Mouse (Mus musculus): ENCODE results near the gene Gtdc1. TPM values are rescaled to one million over a fixed set of nuclear protein-coding genes. Genes with fewer than 3 reads are reported as not detected.

The Gtdc1 gene
- total and polyA plus RNA-seq, 3 experiments: 6.2 to 17.7 (median 16.5) TPM

DNA sequence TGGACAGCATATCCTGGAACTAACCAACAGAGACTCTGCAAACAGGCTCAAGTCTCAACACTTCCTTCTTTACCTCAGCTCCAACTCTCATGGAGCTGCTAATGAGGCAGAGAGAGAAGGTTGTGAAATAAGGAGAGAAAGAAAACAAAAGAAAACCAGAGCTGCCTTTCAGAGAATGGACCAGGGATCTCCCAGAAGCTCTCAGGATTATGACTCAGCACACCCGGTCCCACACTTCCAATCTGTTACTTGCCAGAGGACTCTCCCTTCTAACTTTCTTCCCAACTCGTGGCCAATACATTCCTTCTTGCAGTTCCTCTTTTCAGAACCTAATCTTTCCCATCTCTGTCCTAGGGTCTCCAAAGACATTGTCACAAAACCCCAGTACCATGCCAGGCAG is 288.1 kb downstream of the Gtdc1 start:
- WGBS: 50% methylated on average over 2 of the region's 2 CpGs

DNA sequence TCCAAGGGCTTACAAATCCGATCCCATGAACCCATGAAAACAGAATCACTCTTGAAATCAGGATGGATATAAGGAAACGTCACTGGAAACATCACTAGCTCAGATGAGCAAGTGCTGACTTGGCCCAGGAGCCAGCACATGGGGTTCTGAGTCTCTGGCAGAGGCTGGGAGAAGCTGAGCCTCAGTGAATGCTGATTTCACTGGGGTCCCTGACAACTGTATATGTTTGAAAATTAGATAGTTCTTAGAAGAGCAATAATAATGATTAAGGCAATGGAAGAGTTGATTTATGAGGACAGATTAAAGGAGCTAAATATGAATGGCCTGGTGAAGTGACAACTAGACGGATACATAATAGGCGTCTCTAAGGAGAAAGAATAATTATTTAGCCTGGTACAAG is 289.3 kb downstream of the Gtdc1 start:
- Histone ChIP-seq H3K4me1 (ENCODE audit: control insufficient read depth, insufficient read depth, low read length) (no peaks in the 10 kb centered on the region), H3K9ac (ENCODE audit: low read depth, low read length) (no peak overlapping the region), H3K79me2 (replicated peaks; ENCODE audit: control insufficient read depth, insufficient read depth, low read length) (no peaks in the 10 kb centered on the region), H3K4me3 (no peak overlapping the region), H3K36me3 (ENCODE audit: control insufficient read depth, insufficient read depth, low read length) (no peaks in the 10 kb centered on the region), H3K27ac (no peak overlapping the region), H3K27me3 (ENCODE audit: control insufficient read depth, insufficient read depth, low read length) (no peaks in the 10 kb centered on the region)
- WGBS: 93% methylated on average over 4 of the region's 4 CpGs
- intact Hi-C loops (cut with DNase I): no loop called here
- DNase-seq: no peak
- TF ChIP-seq CTCF (IDR thresholded peaks at IDR 0.05) (no peak), EP300 (IDR thresholded peaks at IDR 0.05; ENCODE audit: insufficient read depth, low read depth, low read length) (no peak), POLR2A (IDR thresholded peaks at IDR 0.05; ENCODE audit: insufficient read depth, low read depth, low read length) (no peak)

More for the DNA sequence above, 288.1 kb downstream of the Gtdc1 start:
- Histone ChIP-seq H3K27ac (no peak overlapping the region), H3K27me3 (ENCODE audit: control insufficient read depth, insufficient read depth, low read length) (no peaks in the 10 kb centered on the region), H3K9ac (ENCODE audit: low read depth, low read length) (no peak overlapping the region), H3K4me3 (no peak overlapping the region), H3K4me1 (ENCODE audit: control insufficient read depth, insufficient read depth, low read length) (no peaks in the 10 kb centered on the region), H3K79me2 (replicated peaks; ENCODE audit: control insufficient read depth, insufficient read depth, low read length) (no peaks in the 10 kb centered on the region), H3K36me3 (ENCODE audit: control insufficient read depth, insufficient read depth, low read length) (no peaks in the 10 kb centered on the region)
- no peak for DNase-seq
- TF ChIP-seq POLR2A (IDR thresholded peaks at IDR 0.05; ENCODE audit: insufficient read depth, low read depth, low read length): no peak
- no peak for TF ChIP-seq CTCF (IDR thresholded peaks at IDR 0.05)
- no peak for TF ChIP-seq EP300 (IDR thresholded peaks at IDR 0.05; ENCODE audit: insufficient read depth, low read depth, low read length)
- intact Hi-C loops (cut with DNase I): no loop called here

DNA sequence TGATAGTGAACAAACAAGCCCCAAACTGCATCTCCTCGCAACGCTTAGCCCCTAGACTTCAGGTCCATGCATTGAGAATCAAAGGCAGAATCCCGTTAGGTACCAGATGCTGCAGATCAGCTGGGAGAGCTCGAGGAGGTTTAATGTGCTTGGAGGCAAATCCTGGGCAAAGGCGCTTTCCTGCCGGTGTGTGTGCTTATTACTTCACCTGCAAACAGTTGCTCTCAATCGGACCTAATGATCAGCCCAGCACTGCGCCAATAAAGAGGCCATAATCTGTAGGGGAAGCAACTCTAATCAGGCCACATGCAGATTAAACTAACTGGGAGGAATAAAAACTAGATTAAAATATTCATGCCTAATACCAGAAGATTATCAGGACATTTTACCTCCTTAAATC is 293.5 kb downstream of the Gtdc1 start:
- no peak for DNase-seq
- TF ChIP-seq CTCF (IDR thresholded peaks at IDR 0.05): no peak
- TF ChIP-seq EP300 (IDR thresholded peaks at IDR 0.05; ENCODE audit: insufficient read depth, low read depth, low read length): no peak
- no peak for TF ChIP-seq POLR2A (IDR thresholded peaks at IDR 0.05; ENCODE audit: insufficient read depth, low read depth, low read length)
- Histone ChIP-seq H3K9ac (ENCODE audit: low read depth, low read length) (no peak overlapping the region), H3K4me1 (ENCODE audit: control insufficient read depth, insufficient read depth, low read length) (no peaks in the 10 kb centered on the region), H3K27me3 (ENCODE audit: control insufficient read depth, insufficient read depth, low read length) (no peaks in the 10 kb centered on the region), H3K4me3 (no peak overlapping the region), H3K79me2 (replicated peaks; ENCODE audit: control insufficient read depth, insufficient read depth, low read length) (no peaks in the 10 kb centered on the region), H3K36me3 (ENCODE audit: control insufficient read depth, insufficient read depth, low read length) (no peaks in the 10 kb centered on the region), H3K27ac (no peak overlapping the region)
- WGBS: 92% methylated on average over 8 of the region's 8 CpGs
- intact Hi-C loops (cut with DNase I): no loop called here

DNA sequence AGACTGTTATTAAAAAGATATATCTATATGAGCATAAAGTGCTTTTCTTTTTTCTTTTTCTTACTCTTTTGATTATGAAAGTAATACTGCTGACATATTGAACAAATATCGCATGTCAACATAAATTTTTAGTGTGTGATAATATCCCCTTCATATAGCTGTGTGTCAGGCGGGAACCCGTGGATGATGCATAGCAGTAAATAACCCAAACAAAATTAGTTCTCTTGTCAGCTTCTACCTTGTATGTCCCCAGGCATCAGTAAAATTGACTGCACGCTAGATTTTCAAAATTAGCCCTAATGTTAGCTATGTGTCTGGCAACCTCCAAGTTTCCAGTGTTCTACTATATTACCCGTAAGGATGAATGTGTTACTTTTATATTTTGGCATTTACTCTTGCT is 294.4 kb downstream of the Gtdc1 start:
- Histone ChIP-seq H3K27me3 (ENCODE audit: control insufficient read depth, insufficient read depth, low read length) (no peaks in the 10 kb centered on the region), H3K79me2 (replicated peaks; ENCODE audit: control insufficient read depth, insufficient read depth, low read length) (no peaks in the 10 kb centered on the region), H3K9ac (ENCODE audit: low read depth, low read length) (no peak overlapping the region), H3K4me1 (ENCODE audit: control insufficient read depth, insufficient read depth, low read length) (no peaks in the 10 kb centered on the region), H3K4me3 (no peak overlapping the region), H3K36me3 (ENCODE audit: control insufficient read depth, insufficient read depth, low read length) (no peaks in the 10 kb centered on the region), H3K27ac (no peak overlapping the region)
- TF ChIP-seq POLR2A (IDR thresholded peaks at IDR 0.05; ENCODE audit: insufficient read depth, low read depth, low read length) (no peak), CTCF (IDR thresholded peaks at IDR 0.05) (no peak), EP300 (IDR thresholded peaks at IDR 0.05; ENCODE audit: insufficient read depth, low read depth, low read length) (no peak)
- DNase-seq: no peak
- 94% methylated on average over 5 of the region's 5 CpGs for WGBS
- intact Hi-C loops (cut with DNase I): no loop called here

DNA sequence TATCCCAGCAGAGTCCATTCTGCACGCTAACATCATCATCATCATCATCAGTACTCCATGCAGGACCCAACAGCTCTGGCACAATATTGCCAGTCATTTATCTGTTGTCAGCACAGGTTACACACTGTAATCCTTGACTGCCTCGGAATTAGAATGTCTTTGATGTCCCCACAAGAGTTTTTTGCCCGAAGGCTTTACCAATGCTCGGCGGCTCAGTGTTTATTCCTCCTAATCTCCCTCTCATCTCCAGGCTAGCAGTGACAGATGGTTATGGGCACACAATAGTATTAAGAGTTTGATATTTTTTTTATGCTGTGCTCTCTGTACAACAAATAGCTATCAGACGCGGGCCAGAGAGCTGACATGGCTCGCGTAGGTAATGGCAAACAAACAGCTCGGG is 294.9 kb downstream of the Gtdc1 start:
- TF ChIP-seq EP300 (IDR thresholded peaks at IDR 0.05; ENCODE audit: insufficient read depth, low read depth, low read length) (no peak), POLR2A (IDR thresholded peaks at IDR 0.05; ENCODE audit: insufficient read depth, low read depth, low read length) (no peak), CTCF (IDR thresholded peaks at IDR 0.05) (no peak)
- intact Hi-C loops (cut with DNase I): no loop called here
- no peak overlapping the region for H3K4me3 ChIP-seq
- WGBS: 90% methylated on average over 10 of the region's 10 CpGs
- no peak overlapping the region for H3K9ac ChIP-seq (ENCODE audit: low read depth, low read length)
- H3K27me3 ChIP-seq (ENCODE audit: control insufficient read depth, insufficient read depth, low read length): no peaks in the 10 kb centered on the region
- no peaks in the 10 kb centered on the region for H3K36me3 ChIP-seq (ENCODE audit: control insufficient read depth, insufficient read depth, low read length)
- H3K27ac ChIP-seq: no peak overlapping the region
- H3K4me1 ChIP-seq (ENCODE audit: control insufficient read depth, insufficient read depth, low read length): no peaks in the 10 kb centered on the region
- DNase-seq: no peak
- no peaks in the 10 kb centered on the region for H3K79me2 ChIP-seq (replicated peaks; ENCODE audit: control insufficient read depth, insufficient read depth, low read length)

DNA sequence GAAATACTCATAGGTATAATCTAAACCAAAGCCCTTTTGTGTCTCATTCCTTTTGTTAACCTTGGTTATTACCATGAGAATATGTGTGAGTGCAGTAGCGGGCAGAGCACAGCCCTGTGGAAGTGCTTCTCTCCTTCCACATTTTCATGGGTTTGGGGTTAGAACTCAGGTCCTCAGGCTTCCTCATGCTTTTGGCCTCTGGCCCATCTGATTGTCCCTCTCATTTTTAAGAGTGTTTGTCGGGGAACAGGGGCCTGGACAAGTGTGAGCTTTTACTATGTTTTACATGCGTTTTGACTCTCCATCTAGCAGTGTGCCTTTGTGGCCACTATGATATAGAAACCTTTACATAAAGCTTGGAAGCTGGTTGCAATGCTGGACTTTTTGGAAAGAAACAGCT is 296.4 kb downstream of the Gtdc1 start:
- Histone ChIP-seq H3K36me3 (ENCODE audit: control insufficient read depth, insufficient read depth, low read length) (no peaks in the 10 kb centered on the region), H3K27ac (no peak overlapping the region), H3K4me1 (ENCODE audit: control insufficient read depth, insufficient read depth, low read length) (no peaks in the 10 kb centered on the region), H3K9ac (ENCODE audit: low read depth, low read length) (no peak overlapping the region), H3K79me2 (replicated peaks; ENCODE audit: control insufficient read depth, insufficient read depth, low read length) (no peaks in the 10 kb centered on the region), H3K4me3 (no peak overlapping the region), H3K27me3 (ENCODE audit: control insufficient read depth, insufficient read depth, low read length) (no peaks in the 10 kb centered on the region)
- 68% methylated on average over 3 of the region's 3 CpGs for WGBS
- no peak for TF ChIP-seq EP300 (IDR thresholded peaks at IDR 0.05; ENCODE audit: insufficient read depth, low read depth, low read length)
- TF ChIP-seq CTCF (IDR thresholded peaks at IDR 0.05): no peak
- no peak for TF ChIP-seq POLR2A (IDR thresholded peaks at IDR 0.05; ENCODE audit: insufficient read depth, low read depth, low read length)
- no peak for DNase-seq
- intact Hi-C loops (cut with DNase I): no loop called here
